Mouse (Mus musculus): Measurements from ENCODE around the gene Slc5a2.

GRCm38 (mm10) chr7:128251946-128252345 is 13.5 kb upstream of the Slc5a2 start:
- TF ChIP-seq CTCF (IDR thresholded peaks at IDR 0.05; ENCODE audit: extremely low read depth, insufficient read depth, insufficient read length, insufficient replicate concordance) (no peak), POLR2A (IDR thresholded peaks at IDR 0.05; ENCODE audit: low read depth, low read length) (no peak)

All from spleen, adult 2 months (tissue).